Mouse (Mus musculus): ENCODE data around the gene Slc29a1.

GRCm38 (mm10) chr17:45559732-45560525 is 39.5 kb downstream of the Slc29a1 start:
- TF ChIP-seq CTCF (IDR thresholded peaks at IDR 0.05; ENCODE audit: borderline replicate concordance, control insufficient read depth, extremely low read depth, insufficient read depth, low read length, poor library complexity) (no peak), POLR2A (IDR thresholded peaks at IDR 0.05; ENCODE audit: control insufficient read depth, extremely low read depth, insufficient read depth, low read length, poor library complexity) (no peak)
